Mouse (Mus musculus): ENCODE data around the gene Tfr2. TPM values are rescaled to one million over a fixed set of nuclear protein-coding genes. Genes with fewer than 3 reads are reported as not detected.
"Not testable (repeated sequence)": the region's sequence is repeated elsewhere in the genome, so short reads cannot be mapped to it uniquely, and the experiment has no call there.

Tfr2 gene
- polyA plus RNA-seq, 1 experiment from 2014 or later = 1.0 TPM

GRCm38 (mm10) chr5:137613076-137613475, 43.4 kb downstream of the Tfr2 start:
- H3K9me3 ChIP-seq (ENCODE audit: control insufficient read depth, low read length) = no peaks in the 10 kb centered on the region
- no peak overlapping the region for H3K4me2 ChIP-seq (replicated peaks; ENCODE audit: low read depth, low read length)
- 83% methylated on average over 5 of the region's 5 CpGs for WGBS
- ATAC-seq (ENCODE audit: low FRiP score, low TSS enrichment) = no peak
- H3K9ac ChIP-seq (ENCODE audit: low read depth, low read length) = 0 out of 2 replicates have a peak overlapping the region, but pooled peaks have one; percentile 12
- H3K4me1 ChIP-seq (ENCODE audit: control insufficient read depth, insufficient read depth, low read length) = peaks cover 48% of the 10 kb centered on the region
- no peak overlapping the region for H3K27ac ChIP-seq (ENCODE audit: low read depth, low read length)
- no peaks in the 10 kb centered on the region for H3K36me3 ChIP-seq (ENCODE audit: control insufficient read depth, insufficient read depth, low read length)
- no peak overlapping the region for H3K4me3 ChIP-seq (ENCODE audit: low read length)
- H3K27me3 ChIP-seq (ENCODE audit: control insufficient read depth, insufficient read depth, low read length) = no peaks in the 10 kb centered on the region

- ATAC-seq (ENCODE audit: low FRiP score, low TSS enrichment) = no peak
- H3K9ac ChIP-seq (ENCODE audit: low read depth, low read length) = 0 out of 2 replicates have a peak within 1 kb of the TSS, but pooled peaks have one; percentile 12
- H3K27ac ChIP-seq (ENCODE audit: low read depth, low read length) = no peak within 1 kb of the TSS
- no peak within 1 kb of the TSS for H3K4me2 ChIP-seq (replicated peaks; ENCODE audit: low read depth, low read length)
- H3K9me3 ChIP-seq (ENCODE audit: control insufficient read depth, low read length) = no peaks in the 10 kb centered on the region
- H3K4me1 ChIP-seq (ENCODE audit: control insufficient read depth, insufficient read depth, low read length) = peaks cover 43% of the 10 kb centered on the region
- no peaks in the 10 kb centered on the region for H3K36me3 ChIP-seq (ENCODE audit: control insufficient read depth, insufficient read depth, low read length)
- H3K27me3 ChIP-seq (ENCODE audit: control insufficient read depth, insufficient read depth, low read length) = no peaks in the 10 kb centered on the region
- 22% methylated on average over 11 of the region's 11 CpGs for WGBS
- no peak within 1 kb of the TSS for H3K4me3 ChIP-seq (ENCODE audit: low read length)
Measured at GRCm38 (mm10) chr5:137613550-137613949, 43.9 kb downstream of the Tfr2 start, which contains the start of gene Pcolce. Gene Pcolce (minus strand): TSS chr5:137613784.

- peaks cover 36% of the 10 kb centered on the region for H3K4me1 ChIP-seq (ENCODE audit: control insufficient read depth, insufficient read depth, low read length)
- not testable (repeated sequence) for H3K4me3 ChIP-seq (ENCODE audit: low read length); H3K9me3 ChIP-seq (ENCODE audit: control insufficient read depth, low read length); H3K9ac ChIP-seq (ENCODE audit: low read depth, low read length); ATAC-seq (ENCODE audit: low FRiP score, low TSS enrichment); H3K4me2 ChIP-seq (replicated peaks; ENCODE audit: low read depth, low read length); H3K27me3 ChIP-seq (ENCODE audit: control insufficient read depth, insufficient read depth, low read length); H3K36me3 ChIP-seq (ENCODE audit: control insufficient read depth, insufficient read depth, low read length); H3K27ac ChIP-seq (ENCODE audit: low read depth, low read length)
- 87% methylated on average over 2 of the region's 2 CpGs for WGBS
Measured at GRCm38 (mm10) chr5:137614921-137615320, 45.3 kb downstream of the Tfr2 start.

GRCm38 (mm10) chr5:137615347-137615746, 45.7 kb downstream of the Tfr2 start:
- no peaks in the 10 kb centered on the region for H3K9me3 ChIP-seq (ENCODE audit: control insufficient read depth, low read length)
- H3K4me3 ChIP-seq (ENCODE audit: low read length) = no peak overlapping the region
- peaks cover 32% of the 10 kb centered on the region for H3K4me1 ChIP-seq (ENCODE audit: control insufficient read depth, insufficient read depth, low read length)
- no peaks in the 10 kb centered on the region for H3K27me3 ChIP-seq (ENCODE audit: control insufficient read depth, insufficient read depth, low read length)
- no peak for ATAC-seq (ENCODE audit: low FRiP score, low TSS enrichment)
- 83% methylated on average over 7 of the region's 7 CpGs for WGBS
- H3K4me2 ChIP-seq (replicated peaks; ENCODE audit: low read depth, low read length) = no peak overlapping the region
- H3K36me3 ChIP-seq (ENCODE audit: control insufficient read depth, insufficient read depth, low read length) = no peaks in the 10 kb centered on the region
- H3K9ac ChIP-seq (ENCODE audit: low read depth, low read length) = no peak overlapping the region
- no peak overlapping the region for H3K27ac ChIP-seq (ENCODE audit: low read depth, low read length)

GRCm38 (mm10) chr5:137623937-137624530, 54.4 kb downstream of the Tfr2 start:
- no peak for ATAC-seq (ENCODE audit: low FRiP score, low TSS enrichment)
- H3K27ac ChIP-seq (ENCODE audit: low read depth, low read length) = no peak overlapping the region
- no peak overlapping the region for H3K4me3 ChIP-seq (ENCODE audit: low read length)
- no peaks in the 10 kb centered on the region for H3K27me3 ChIP-seq (ENCODE audit: control insufficient read depth, insufficient read depth, low read length)
- 78% methylated on average over 11 of the region's 11 CpGs for whole genome bisulfite sequencing
- H3K36me3 ChIP-seq (ENCODE audit: control insufficient read depth, insufficient read depth, low read length) = no peaks in the 10 kb centered on the region
- H3K9me3 ChIP-seq (ENCODE audit: control insufficient read depth, low read length) = no peaks in the 10 kb centered on the region
- 0 out of 2 replicates have a peak, but pooled peaks cover 8% of the 10 kb centered on the region for H3K4me1 ChIP-seq (ENCODE audit: control insufficient read depth, insufficient read depth, low read length)
- no peak overlapping the region for H3K4me2 ChIP-seq (replicated peaks; ENCODE audit: low read depth, low read length)
- H3K9ac ChIP-seq (ENCODE audit: low read depth, low read length) = no peak overlapping the region

GRCm38 (mm10) chr5:137627991-137628390, 58.4 kb downstream of the Tfr2 start:
- no peak for ATAC-seq (ENCODE audit: low FRiP score, low TSS enrichment)
- Histone ChIP-seq H3K4me1 (ENCODE audit: control insufficient read depth, insufficient read depth, low read length) (peaks cover 38% of the 10 kb centered on the region), H3K27me3 (ENCODE audit: control insufficient read depth, insufficient read depth, low read length) (no peaks in the 10 kb centered on the region), H3K4me3 (ENCODE audit: low read length) (peak overlapping the region; percentile 69), H3K4me2 (replicated peaks; ENCODE audit: low read depth, low read length) (peak overlapping the region; percentile 62), H3K36me3 (ENCODE audit: control insufficient read depth, insufficient read depth, low read length) (peaks cover 3% of the 10 kb centered on the region; the same call in 1 of the 2 replicates), H3K9ac (ENCODE audit: low read depth, low read length) (peak overlapping the region; percentile 69), H3K27ac (ENCODE audit: low read depth, low read length) (peak overlapping the region; percentile 68), H3K9me3 (ENCODE audit: control insufficient read depth, low read length) (no peaks in the 10 kb centered on the region)
- 2% methylated on average over 9 of the region's 9 CpGs for WGBS

GRCm38 (mm10) chr5:137628498-137629305, 59.1 kb downstream of the Tfr2 start, which contains the start of the genes Fbxo24, Lrch4 and Gm20605:
Gene Fbxo24 (minus strand): TSS chr5:137629002.
Gene Lrch4 (plus strand): TSS chr5:137629121.
Gene Gm20605 (plus strand): TSS chr5:137629175.
- peak within 1 kb of the TSS; percentile 68 for H3K4me2 ChIP-seq (replicated peaks; ENCODE audit: low read depth, low read length)
- peak within 1 kb of the TSS; percentile 75 for H3K9ac ChIP-seq (ENCODE audit: low read depth, low read length)
- H3K4me3 ChIP-seq (ENCODE audit: low read length) = peak within 1 kb of the TSS; percentile 69
- H3K36me3 ChIP-seq (ENCODE audit: control insufficient read depth, insufficient read depth, low read length) = peaks cover 8% of the 10 kb centered on the region
- H3K27me3 ChIP-seq (ENCODE audit: control insufficient read depth, insufficient read depth, low read length) = no peaks in the 10 kb centered on the region
- under 1% methylated on average over 42 of the region's 46 CpGs for WGBS
- ATAC-seq (ENCODE audit: low FRiP score, low TSS enrichment) = peak; percentile 97
- no peaks in the 10 kb centered on the region for H3K9me3 ChIP-seq (ENCODE audit: control insufficient read depth, low read length)
- H3K4me1 ChIP-seq (ENCODE audit: control insufficient read depth, insufficient read depth, low read length) = peaks cover 38% of the 10 kb centered on the region
- H3K27ac ChIP-seq (ENCODE audit: low read depth, low read length) = peak within 1 kb of the TSS; percentile 93

- 1% methylated on average over 23 of the region's 23 CpGs for WGBS
- H3K9me3 ChIP-seq (ENCODE audit: control insufficient read depth, low read length) = no peaks in the 10 kb centered on the region
- peaks cover 14% of the 10 kb centered on the region for H3K36me3 ChIP-seq (ENCODE audit: control insufficient read depth, insufficient read depth, low read length)
Measured at GRCm38 (mm10) chr5:137629306-137629721, 59.7 kb downstream of the Tfr2 start.

More at GRCm38 (mm10) chr5:137629306-137629721, 59.7 kb downstream of the Tfr2 start:
- peak overlapping the region; percentile 69 for H3K4me3 ChIP-seq (ENCODE audit: low read length)
- peak; percentile 58 for ATAC-seq (ENCODE audit: low FRiP score, low TSS enrichment)
- peak overlapping the region; percentile 75 for H3K9ac ChIP-seq (ENCODE audit: low read depth, low read length)
- peaks cover 38% of the 10 kb centered on the region for H3K4me1 ChIP-seq (ENCODE audit: control insufficient read depth, insufficient read depth, low read length)
- peak overlapping the region; percentile 68 for H3K4me2 ChIP-seq (replicated peaks; ENCODE audit: low read depth, low read length)
- H3K27me3 ChIP-seq (ENCODE audit: control insufficient read depth, insufficient read depth, low read length) = no peaks in the 10 kb centered on the region
- peak overlapping the region; percentile 93 for H3K27ac ChIP-seq (ENCODE audit: low read depth, low read length)
